Mouse (Mus musculus) forebrain, embryonic 13.5 days (tissue): ENCODE measurements at regions not wholly inside any gene's neighbourhood (a gene's known extent, or its start where the extent isn't known, plus 50 kb on each side); places are given as distances from the start of the nearest gene placed in this dataset.

ENCODE experiments used
- ATAC-seq: fragments of 200-750 bp; cut with Nextera tagmentation; 2 replicates; pipeline ENCODE4 v1.8.0; 2017
- H3K27ac ChIP-seq: fragments of 300-500 bp; sonication (generic); 2 replicates; pipeline ENCODE4 v1.5.1; 2015; ENCODE audit warnings: inconsistent platforms, mild to moderate bottlenecking, moderate library complexity
- H3K27me3 ChIP-seq: fragments of 300-500 bp; sonication (generic); 2 replicates; pipeline ENCODE4 v1.6.1; 2015; ENCODE audit warnings: mild to moderate bottlenecking, inconsistent platforms
- H3K36me3 ChIP-seq: fragments of 300-500 bp; sonication (generic); 2 replicates; pipeline ENCODE4 v1.6.1; 2015; ENCODE audit warnings: mild to moderate bottlenecking, inconsistent platforms; ENCODE audit not compliant: poor library complexity, severe bottlenecking
- H3K4me1 ChIP-seq: fragments of 300-500 bp; sonication (generic); 2 replicates; pipeline ENCODE4 v1.6.1; 2015; ENCODE audit warnings: inconsistent platforms
- H3K4me2 ChIP-seq: fragments of 300-500 bp; sonication (generic); 2 replicates; pipeline ENCODE4 v1.6.1; 2015; ENCODE audit warnings: inconsistent platforms, mild to moderate bottlenecking, moderate library complexity
- H3K4me3 ChIP-seq: fragments of 300-500 bp; sonication (generic); 2 replicates; pipeline ENCODE4 v1.5.1; 2015; ENCODE audit warnings: mild to moderate bottlenecking, inconsistent platforms
- H3K9ac ChIP-seq: fragments of 300-500 bp; sonication (generic); 2 replicates; pipeline ENCODE4 v1.6.1; 2015; ENCODE audit warnings: mild to moderate bottlenecking, inconsistent platforms
- H3K9me3 ChIP-seq: fragments of 300-500 bp; sonication (generic); replicated peaks from 2 replicates; pipeline ENCODE4 v1.6.1; 2016; ENCODE audit warnings: inconsistent platforms
- WGBS: fragments of 180-500 bp; shearing (Covaris S2); methylation state at CpG from one replicate; pipeline ENCODE4 v1.1.7; 2015; 5-methylcytosine and 5-hydroxymethylcytosine counted together

- Histone ChIP-seq H3K4me3 (no peak overlapping the region), H3K27ac (no peak overlapping the region), H3K9me3 (no peaks in the 10 kb centered on the region), H3K9ac (no peak overlapping the region), H3K36me3 (no peaks in the 10 kb centered on the region), H3K27me3 (no peaks in the 10 kb centered on the region), H3K4me2 (no peak overlapping the region), H3K4me1 (peaks cover 3% of the 10 kb centered on the region; the same call in 1 of the 2 replicates)
- peak; percentile 62; the same call in 1 of the 2 replicates for ATAC-seq
Observed at GRCm38 (mm10) chr1:100644858-100645257, 872.3 kb downstream of the Cntnap5b start.

- H3K27me3 ChIP-seq = no peaks in the 10 kb centered on the region
- H3K27ac ChIP-seq = no peak overlapping the region
- ATAC-seq = no peak
- H3K36me3 ChIP-seq = no peaks in the 10 kb centered on the region
- no peaks in the 10 kb centered on the region for H3K4me1 ChIP-seq
- WGBS = 82% methylated on average over 3 of the region's 3 CpGs
- peaks cover 7% of the 10 kb centered on the region; the same call in 1 of the 2 replicates for H3K9me3 ChIP-seq
- H3K4me3 ChIP-seq = no peak overlapping the region
- no peak overlapping the region for H3K9ac ChIP-seq
- H3K4me2 ChIP-seq = no peak overlapping the region
Observed at GRCm38 (mm10) chr1:100660822-100661221, 888.3 kb downstream of the Cntnap5b start.

- 89% methylated on average over 3 of the region's 3 CpGs for WGBS
Observed at GRCm38 (mm10) chr1:100706898-100707297, 934.3 kb downstream of the Cntnap5b start.

More at GRCm38 (mm10) chr1:100706898-100707297, 934.3 kb downstream of the Cntnap5b start:
- Histone ChIP-seq H3K4me3 (no peak overlapping the region), H3K27ac (no peak overlapping the region), H3K4me2 (no peak overlapping the region), H3K9me3 (no peaks in the 10 kb centered on the region), H3K4me1 (no peaks in the 10 kb centered on the region), H3K9ac (no peak overlapping the region), H3K27me3 (no peaks in the 10 kb centered on the region), H3K36me3 (no peaks in the 10 kb centered on the region)
- no peak for ATAC-seq
